Mouse (Mus musculus): ENCODE measurements around the gene Mycl.

DNA sequence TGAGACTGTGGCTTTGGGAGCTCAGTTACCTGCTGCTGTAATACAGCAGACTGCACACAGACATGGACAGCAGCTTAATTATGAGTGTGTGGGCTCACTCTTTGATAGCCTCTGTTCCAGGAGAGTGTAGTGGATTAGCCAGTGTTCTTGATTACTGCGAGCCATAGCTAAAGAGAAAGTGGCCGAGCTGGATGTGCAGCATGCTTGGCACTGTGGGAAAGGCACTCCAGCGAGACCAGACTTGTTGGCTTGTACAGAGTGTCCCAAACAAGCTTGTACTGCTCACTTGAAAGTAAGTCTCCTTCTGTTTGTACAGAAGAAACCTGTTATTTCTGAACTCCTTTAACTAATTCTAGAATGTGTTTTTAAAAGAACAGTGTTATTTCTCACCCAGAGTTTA is 50.8 kb downstream of the Mycl start:
- no peak for TF ChIP-seq GATA1 (IDR thresholded peaks at IDR 0.05; ENCODE audit: low read length)
- no peak for TF ChIP-seq TAL1 (IDR thresholded peaks at IDR 0.05; ENCODE audit: low read length)
